Mouse (Mus musculus) midbrain, embryonic 12.5 days (tissue): ENCODE measurements around the gene Sema4b. TPM values are rescaled to one million over a fixed set of nuclear protein-coding genes. Genes with fewer than 3 reads are reported as not detected.

Source experiments
- ATAC-seq: fragments of 200-750 bp; cut with Nextera tagmentation; 2 replicates; pipeline ENCODE4 v1.8.0; 2017; ENCODE audit warnings: low read depth, moderate TSS enrichment, moderate library complexity; ENCODE audit not compliant: low FRiP score
- H3K27ac ChIP-seq: fragments of 300-500 bp; sonication (generic); replicated peaks from 2 replicates; pipeline ENCODE4 v1.5.1; 2016; ENCODE audit warnings: mild to moderate bottlenecking
- H3K27me3 ChIP-seq: fragments of 300-500 bp; sonication (generic); 2 replicates; pipeline ENCODE4 v1.6.1; 2016; ENCODE audit warnings: mild to moderate bottlenecking
- H3K36me3 ChIP-seq: fragments of 300-500 bp; sonication (generic); 2 replicates; pipeline ENCODE4 v1.6.1; 2016
- H3K4me1 ChIP-seq: fragments of 300-500 bp; sonication (generic); 2 replicates; pipeline ENCODE4 v1.6.1; 2016
- H3K4me2 ChIP-seq: fragments of 300-500 bp; sonication (generic); replicated peaks from 2 replicates; pipeline ENCODE4 v1.6.1; 2016; ENCODE audit warnings: mild to moderate bottlenecking, moderate library complexity
- H3K4me3 ChIP-seq: fragments of 300-500 bp; sonication (generic); 2 replicates; pipeline ENCODE4 v1.5.1; 2016; ENCODE audit warnings: mild to moderate bottlenecking
- H3K9ac ChIP-seq: fragments of 300-500 bp; sonication (generic); replicated peaks from 2 replicates; pipeline ENCODE4 v1.6.1; 2016; ENCODE audit warnings: mild to moderate bottlenecking, moderate library complexity
- H3K9me3 ChIP-seq: fragments of 300-500 bp; sonication (generic); 2 replicates; pipeline ENCODE4 v1.6.1; 2016; ENCODE audit warnings: mild to moderate bottlenecking
- WGBS: fragments of 180-500 bp; shearing (Covaris S2); methylation state at CpG from one replicate; pipeline ENCODE4 v1.1.7; 2016; 5-methylcytosine and 5-hydroxymethylcytosine counted together
- polyA plus RNA-seq: library from polyadenylated mRNA; unstranded; fragments of >200 nt; fragmentation: Nextera tagmentation; extraction: Ambion mirVana; gene quantifications from 2 replicates; pipeline ENCODE4 v1.2.1, GENCODE M21; 2016

The Sema4b gene
- polyA plus RNA-seq, 1 experiment from 2014 or later: 17.7 TPM

DNA sequence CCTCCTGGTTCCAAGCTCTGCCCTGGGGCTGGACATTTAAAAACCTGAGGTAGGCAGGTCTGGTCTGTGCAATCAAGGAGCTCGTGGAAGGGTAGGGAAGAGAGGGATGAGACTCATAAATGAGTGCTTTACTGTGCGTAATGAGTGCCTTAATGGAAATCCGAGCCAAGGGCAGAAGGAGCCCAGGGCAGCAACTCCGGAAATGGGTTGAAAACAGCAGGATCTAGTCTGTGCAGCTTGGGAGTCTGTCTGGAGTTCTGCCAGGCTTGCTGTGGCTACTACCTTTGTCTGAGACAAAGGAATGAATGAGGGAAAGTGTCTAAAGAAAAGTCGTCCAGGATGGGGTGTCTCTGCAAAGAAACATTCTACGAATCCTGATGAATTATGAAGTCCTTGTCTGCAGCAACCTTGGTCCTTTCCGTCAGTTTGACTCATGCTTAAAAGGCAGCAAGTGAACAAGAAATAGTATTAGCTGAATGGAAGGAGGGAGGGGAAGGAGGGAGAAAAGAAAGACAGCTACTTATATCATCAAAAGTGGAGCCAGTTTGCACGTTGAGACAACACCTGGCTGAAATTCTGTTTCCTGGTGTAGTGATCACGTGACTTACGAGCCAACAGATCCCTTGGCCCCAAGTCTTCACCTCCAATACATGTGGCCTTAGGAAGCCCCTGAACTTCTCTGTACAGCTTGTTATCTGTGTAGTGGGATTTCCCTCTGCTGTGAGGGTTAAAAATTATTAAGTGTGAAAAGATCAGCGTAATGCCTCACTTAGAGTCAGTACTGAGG is 2.7 kb downstream of the Sema4b start:
- H3K9ac ChIP-seq: peak overlapping the region; percentile 17; the same call in 1 of the 2 replicates
- 55% methylated on average over 11 of the region's 11 CpGs for WGBS
- H3K9me3 ChIP-seq: no peaks in the 10 kb centered on the region
- peaks cover 11% of the 10 kb centered on the region for H3K27me3 ChIP-seq
- H3K4me1 ChIP-seq: peaks cover 69% of the 10 kb centered on the region
- H3K4me3 ChIP-seq: no peak overlapping the region
- peak overlapping the region; percentile 69 for H3K27ac ChIP-seq
- peak overlapping the region; percentile 9 for H3K4me2 ChIP-seq
- no peaks in the 10 kb centered on the region for H3K36me3 ChIP-seq
- no peak for ATAC-seq

DNA sequence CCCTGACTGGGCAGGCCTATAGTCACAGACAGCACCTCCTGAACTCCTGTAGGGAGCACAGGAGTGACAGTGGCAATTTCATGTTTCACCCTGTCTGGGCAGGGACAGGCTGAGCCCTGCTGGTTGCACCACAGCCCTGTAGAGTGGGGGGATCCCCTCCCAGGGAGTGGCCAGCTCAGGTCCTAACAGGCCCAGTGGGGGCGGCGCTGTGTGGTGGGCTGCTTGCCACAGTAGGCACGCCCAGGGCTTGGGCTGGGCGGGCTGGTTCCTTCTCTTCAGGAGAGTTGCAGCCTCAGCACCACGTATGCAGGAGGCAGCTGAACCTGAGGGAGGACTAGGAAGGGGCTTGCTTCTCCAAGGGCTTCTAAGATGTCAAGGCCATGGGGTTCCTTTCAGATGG is 4.8 kb downstream of the Sema4b start:
- Histone ChIP-seq H3K4me3 (no peak overlapping the region), H3K4me1 (peaks cover 63% of the 10 kb centered on the region), H3K27me3 (peaks cover 11% of the 10 kb centered on the region), H3K9ac (0 out of 2 replicates have a peak overlapping the region, but pooled peaks have one; percentile 4), H3K27ac (peak overlapping the region; percentile 84; the same call in 1 of the 2 replicates), H3K4me2 (no peak overlapping the region; the same call in 1 of the 2 replicates), H3K9me3 (no peaks in the 10 kb centered on the region), H3K36me3 (no peaks in the 10 kb centered on the region)
- WGBS: 37% methylated on average over 5 of the region's 5 CpGs
- no peak for ATAC-seq

DNA sequence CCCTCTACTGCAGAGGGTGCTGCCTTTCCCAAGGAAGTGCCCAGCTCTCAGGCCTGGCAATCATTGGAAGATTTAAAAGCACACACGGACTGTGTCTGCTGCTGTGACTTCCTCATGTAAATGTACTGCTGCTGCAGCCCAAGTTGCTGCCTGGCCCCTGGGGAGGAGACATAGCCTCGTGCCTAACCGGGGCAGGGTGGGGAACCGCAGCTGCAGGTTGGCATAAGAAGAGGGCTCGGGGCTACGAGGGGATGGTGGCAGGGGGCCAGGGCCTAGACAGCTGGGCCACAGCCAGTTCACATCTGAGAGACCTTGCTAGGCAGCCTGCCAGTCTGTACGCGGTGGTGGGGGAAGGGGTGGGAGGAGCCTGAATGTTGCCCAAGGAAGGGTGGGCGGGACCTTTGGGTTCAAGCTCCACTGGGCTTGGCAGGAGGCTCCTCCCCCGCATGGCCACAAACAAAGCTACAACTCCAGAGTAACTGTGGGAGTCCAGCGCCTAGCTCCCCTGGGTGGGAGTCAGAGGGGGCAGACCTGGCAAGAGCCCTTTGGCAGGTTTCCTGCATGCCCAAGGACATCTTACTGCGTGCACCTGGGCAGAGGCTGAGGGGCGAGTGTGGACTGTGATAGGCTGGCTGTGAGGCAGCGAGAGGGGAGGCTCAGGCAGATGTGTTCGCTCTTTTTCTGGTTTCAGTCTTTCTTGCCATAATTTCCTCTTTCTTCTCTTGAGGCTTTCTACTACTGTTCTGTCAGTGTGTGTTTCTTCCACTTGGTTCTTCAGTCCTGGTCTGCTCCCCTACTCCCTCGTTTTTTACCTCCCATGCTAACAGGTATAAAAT is 5.8 kb downstream of the Sema4b start:
- Histone ChIP-seq H3K4me1 (peaks cover 63% of the 10 kb centered on the region), H3K36me3 (no peaks in the 10 kb centered on the region), H3K4me2 (peak overlapping the region; percentile 46), H3K27ac (peak overlapping the region; percentile 84), H3K4me3 (peak overlapping the region; percentile 21), H3K9me3 (no peaks in the 10 kb centered on the region), H3K9ac (peak overlapping the region; percentile 24), H3K27me3 (peaks cover 11% of the 10 kb centered on the region)
- WGBS: 8% methylated on average over 16 of the region's 16 CpGs
- peak; percentile 83 for ATAC-seq

DNA sequence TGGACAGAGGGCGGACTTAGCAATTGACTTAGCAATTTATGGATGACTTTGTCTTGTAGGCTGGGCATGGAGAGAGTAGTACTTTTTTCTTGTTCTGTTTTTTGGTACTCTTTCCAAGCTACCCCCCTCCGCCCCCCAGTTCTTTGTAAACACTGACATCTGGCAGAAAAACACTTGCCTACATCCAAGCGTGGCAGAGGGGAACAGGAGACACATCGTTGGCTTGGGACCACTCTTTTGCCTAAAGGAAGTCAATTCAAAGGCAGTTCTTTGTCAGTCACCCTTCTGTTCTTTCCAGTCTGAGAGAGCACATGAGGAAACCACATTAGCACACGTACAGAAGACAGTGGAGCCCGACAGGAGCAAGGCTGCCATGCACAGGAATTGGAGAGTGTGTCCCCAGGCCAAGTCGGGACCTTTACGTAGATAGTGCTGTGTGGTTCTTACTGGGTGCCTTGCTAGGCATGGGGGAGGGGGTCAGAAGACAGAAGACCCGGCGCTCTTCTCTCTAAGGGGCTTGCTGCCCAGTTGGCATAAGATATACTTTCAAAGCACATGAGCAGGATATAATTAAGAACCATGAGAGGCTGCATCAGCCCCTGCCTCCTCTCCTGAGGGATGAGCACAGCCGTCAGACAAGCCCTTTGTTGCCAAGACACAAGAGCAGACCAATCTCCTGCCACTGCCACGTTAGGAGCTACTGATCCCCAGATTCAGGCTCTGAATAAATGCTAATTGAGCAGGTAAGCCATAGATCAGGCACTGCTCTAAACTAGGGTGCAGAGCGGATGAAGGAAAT is 7.5 kb downstream of the Sema4b start:
- Histone ChIP-seq H3K9ac (no peak overlapping the region), H3K4me1 (peaks cover 55% of the 10 kb centered on the region), H3K9me3 (no peaks in the 10 kb centered on the region), H3K4me3 (no peak overlapping the region), H3K27ac (peak overlapping the region; percentile 63), H3K4me2 (no peak overlapping the region), H3K36me3 (no peaks in the 10 kb centered on the region), H3K27me3 (peaks cover 11% of the 10 kb centered on the region)
- WGBS: 57% methylated on average over 13 of the region's 13 CpGs
- ATAC-seq: no peak

DNA sequence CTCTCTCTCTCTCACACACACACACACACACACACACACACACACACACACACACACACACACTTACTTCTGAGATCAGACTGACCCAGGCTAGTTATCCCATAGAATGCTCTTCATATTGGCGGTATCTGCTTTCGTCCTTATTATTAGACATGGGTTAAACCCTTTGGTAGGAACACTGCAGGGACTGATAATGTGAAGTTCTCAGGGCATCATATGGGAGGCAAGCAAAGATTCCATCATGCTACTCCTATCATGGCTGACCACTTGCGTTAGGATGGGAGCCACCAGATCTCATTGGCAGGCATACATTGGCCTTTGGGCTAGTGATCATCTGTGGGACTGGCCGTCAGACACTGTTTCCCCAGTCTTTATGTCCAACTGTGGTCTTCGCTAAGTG is 8.5 kb downstream of the Sema4b start:
- Histone ChIP-seq H3K9me3 (no peaks in the 10 kb centered on the region), H3K4me1 (peaks cover 59% of the 10 kb centered on the region), H3K27me3 (peaks cover 10% of the 10 kb centered on the region), H3K4me2 (no peak overlapping the region), H3K36me3 (no peaks in the 10 kb centered on the region), H3K9ac (no peak overlapping the region), H3K27ac (no peak overlapping the region), H3K4me3 (no peak overlapping the region)
- WGBS: 94% methylated on average over 5 of the region's 5 CpGs
- no peak for ATAC-seq

DNA sequence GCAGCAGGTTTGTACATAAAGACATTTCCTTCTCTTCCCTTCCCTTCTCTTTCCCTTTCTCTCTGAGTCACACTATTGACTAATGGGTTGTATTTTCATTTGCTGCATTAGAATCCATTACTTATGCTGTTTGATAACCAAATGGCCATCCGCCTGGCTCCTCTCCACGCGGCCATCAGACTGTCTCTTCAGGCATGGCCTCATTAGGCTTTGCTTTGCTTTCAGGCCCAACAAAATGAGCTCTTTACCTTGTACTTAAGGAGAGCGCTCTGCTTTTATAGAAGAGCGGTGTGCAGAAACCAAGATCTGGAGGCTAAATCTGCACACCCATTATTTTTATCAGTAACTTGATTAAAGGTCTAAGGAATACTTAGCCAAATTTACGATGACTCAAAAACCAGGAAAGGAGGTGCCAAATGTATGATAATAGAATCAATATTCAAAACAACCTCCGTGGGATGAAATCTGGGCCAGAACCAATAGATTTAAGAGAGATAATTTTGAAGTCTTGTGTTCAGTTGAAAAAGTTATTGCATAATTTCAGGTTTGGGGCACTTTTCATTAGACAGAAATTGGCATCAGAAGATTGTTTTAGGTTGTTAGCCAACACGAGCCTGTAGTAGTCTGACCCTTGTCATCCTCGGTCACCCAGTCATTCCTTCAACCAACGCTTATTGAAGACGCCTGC is 9.1 kb downstream of the Sema4b start:
- H3K27ac ChIP-seq: no peak overlapping the region
- 93% methylated on average over 10 of the region's 11 CpGs for WGBS
- no peak overlapping the region for H3K4me3 ChIP-seq
- no peak overlapping the region for H3K4me2 ChIP-seq
- H3K4me1 ChIP-seq: peaks cover 64% of the 10 kb centered on the region
- no peaks in the 10 kb centered on the region for H3K36me3 ChIP-seq
- no peaks in the 10 kb centered on the region for H3K9me3 ChIP-seq
- no peak for ATAC-seq
- H3K9ac ChIP-seq: no peak overlapping the region
- peaks cover 5% of the 10 kb centered on the region for H3K27me3 ChIP-seq

DNA sequence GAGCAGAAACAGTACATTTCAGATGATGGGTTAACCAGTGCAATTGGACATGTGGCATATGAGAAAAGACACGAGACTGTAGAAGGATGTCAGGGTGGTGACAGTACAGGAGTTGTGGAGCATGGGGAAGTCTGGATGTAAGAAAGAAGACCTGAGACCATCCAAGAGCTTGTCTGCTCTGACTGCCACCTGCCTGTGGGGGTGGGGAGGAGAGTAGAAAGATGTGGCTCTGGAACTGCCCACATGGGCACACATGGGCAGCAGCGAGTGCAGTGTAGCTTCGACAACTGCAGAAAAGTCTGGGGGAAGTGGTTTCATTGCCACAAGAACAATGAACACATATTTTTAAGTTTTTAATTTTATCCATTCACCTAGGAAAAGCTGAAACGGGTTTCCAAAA is 10.7 kb downstream of the Sema4b start:
- Histone ChIP-seq H3K27ac (peak overlapping the region; percentile 97), H3K9ac (peak overlapping the region; percentile 87), H3K27me3 (peaks cover 3% of the 10 kb centered on the region; the same call in 1 of the 2 replicates), H3K9me3 (no peaks in the 10 kb centered on the region), H3K4me2 (peak overlapping the region; percentile 80), H3K36me3 (no peaks in the 10 kb centered on the region), H3K4me3 (peak overlapping the region; percentile 67), H3K4me1 (peaks cover 64% of the 10 kb centered on the region)
- no peak for ATAC-seq
- WGBS: 14% methylated on average over 4 of the region's 4 CpGs

DNA sequence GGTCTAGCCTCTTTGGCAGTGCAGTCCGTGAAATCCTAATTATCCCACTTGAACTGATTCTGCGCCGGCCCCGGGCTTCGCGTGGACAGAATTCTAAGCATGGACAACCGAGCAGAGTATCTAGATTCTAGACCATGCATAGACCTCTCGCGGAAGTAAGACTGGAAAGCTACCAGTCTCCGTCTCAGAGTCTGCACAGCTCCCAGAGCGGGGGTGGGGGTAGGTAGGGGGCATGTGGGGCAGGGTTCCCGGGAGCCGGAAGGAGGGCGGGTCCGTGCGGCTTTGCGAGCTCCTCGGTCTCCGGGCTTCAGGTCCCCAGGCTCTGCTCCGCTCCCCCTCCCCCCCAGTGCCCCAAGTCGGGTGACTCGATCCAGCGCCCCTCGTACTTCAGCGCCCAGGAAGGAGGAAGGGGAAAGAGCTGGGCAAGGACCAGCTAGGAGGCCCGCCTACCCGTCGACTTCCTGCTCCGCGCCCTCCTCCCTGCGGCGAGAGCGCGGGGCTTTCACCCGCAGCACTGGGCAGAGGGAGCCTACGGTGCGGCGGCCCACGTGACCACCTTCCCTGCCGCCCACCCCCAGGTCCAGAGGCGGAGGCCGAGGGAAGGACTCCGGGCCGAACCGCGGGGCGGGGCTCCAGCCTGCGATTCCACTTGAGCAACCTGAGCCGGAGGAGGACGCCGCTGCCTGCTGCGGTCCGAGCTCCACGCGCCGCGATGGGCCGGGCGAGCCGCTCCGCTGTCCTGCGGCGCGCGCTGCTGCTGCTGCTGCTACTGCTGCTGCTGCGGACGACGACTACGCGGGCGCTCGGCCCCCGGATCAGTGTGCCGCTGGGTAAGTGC is 11.5 kb downstream of the Sema4b start:
- H3K9ac ChIP-seq: peak overlapping the region; percentile 87
- H3K4me1 ChIP-seq: peaks cover 64% of the 10 kb centered on the region
- peak; percentile 90 for ATAC-seq
- H3K27me3 ChIP-seq: peaks cover 3% of the 10 kb centered on the region; the same call in 1 of the 2 replicates
- peak overlapping the region; percentile 80 for H3K4me2 ChIP-seq
- no peaks in the 10 kb centered on the region for H3K9me3 ChIP-seq
- H3K27ac ChIP-seq: peak overlapping the region; percentile 97
- under 1% methylated on average over 66 of the region's 74 CpGs for WGBS
- H3K4me3 ChIP-seq: peak overlapping the region; percentile 67
- H3K36me3 ChIP-seq: no peaks in the 10 kb centered on the region

DNA sequence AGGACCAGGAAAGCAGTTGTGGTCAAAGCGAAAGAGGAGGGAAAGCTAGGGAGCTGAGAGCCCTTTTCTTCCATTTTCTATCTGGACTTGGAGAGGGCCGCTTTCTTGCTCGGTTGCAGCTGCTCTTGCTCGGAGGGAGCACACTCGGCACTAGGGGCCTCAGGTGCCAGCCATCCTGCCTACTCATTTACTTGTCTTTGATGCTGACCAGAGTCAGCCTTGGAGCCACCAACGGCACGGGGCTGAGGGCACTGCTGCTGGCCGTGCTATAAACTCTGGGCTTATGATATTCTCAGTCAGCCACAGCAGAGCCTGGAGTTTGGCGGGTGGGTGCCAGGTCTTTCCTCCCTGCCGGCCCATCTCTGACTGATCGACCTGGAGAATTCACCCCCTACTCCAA is 12.2 kb downstream of the Sema4b start:
- H3K4me2 ChIP-seq: peak overlapping the region; percentile 80
- H3K9ac ChIP-seq: peak overlapping the region; percentile 87
- H3K27ac ChIP-seq: peak overlapping the region; percentile 97
- H3K4me3 ChIP-seq: peak overlapping the region; percentile 67
- no peak for ATAC-seq
- H3K4me1 ChIP-seq: peaks cover 71% of the 10 kb centered on the region
- no peaks in the 10 kb centered on the region for H3K36me3 ChIP-seq
- H3K27me3 ChIP-seq: peaks cover 3% of the 10 kb centered on the region; the same call in 1 of the 2 replicates
- WGBS: 0% methylated on average over 11 of the region's 11 CpGs
- H3K9me3 ChIP-seq: no peaks in the 10 kb centered on the region

DNA sequence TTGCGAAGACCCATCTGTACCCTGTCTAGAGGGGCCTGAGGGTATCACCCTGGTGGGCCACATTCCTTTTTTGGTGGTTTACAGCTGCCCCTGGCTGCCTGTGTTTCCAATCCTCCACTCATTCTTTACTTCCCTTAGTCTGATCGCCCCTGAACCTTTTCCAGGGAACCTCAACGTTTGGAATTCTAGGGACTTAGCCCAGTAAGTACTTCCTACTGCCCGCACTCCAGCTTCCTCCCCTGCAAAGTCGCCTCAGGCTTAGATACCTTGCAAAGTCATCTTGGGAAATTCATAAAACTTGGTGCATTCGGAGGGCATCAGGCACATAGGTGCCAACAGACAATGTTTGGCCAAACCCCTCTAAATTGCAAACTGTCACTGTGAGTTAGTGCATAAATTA is 12.6 kb downstream of the Sema4b start:
- H3K9me3 ChIP-seq: no peaks in the 10 kb centered on the region
- WGBS: 48% methylated on average over 6 of the region's 6 CpGs
- peak overlapping the region; percentile 67 for H3K4me3 ChIP-seq
- H3K4me1 ChIP-seq: peaks cover 71% of the 10 kb centered on the region
- H3K36me3 ChIP-seq: no peaks in the 10 kb centered on the region
- H3K4me2 ChIP-seq: peak overlapping the region; percentile 80
- peak overlapping the region; percentile 87 for H3K9ac ChIP-seq
- peaks cover 3% of the 10 kb centered on the region; the same call in 1 of the 2 replicates for H3K27me3 ChIP-seq
- no peak for ATAC-seq
- H3K27ac ChIP-seq: peak overlapping the region; percentile 97
